Mouse (Mus musculus) intestine, embryonic 16.5 days (tissue): ENCODE measurements around the gene Pes1. TPM values are rescaled to one million over a fixed set of nuclear protein-coding genes. Genes with fewer than 3 reads are reported as not detected.

ENCODE experiments used
- ATAC-seq: fragments of 200-750 bp; cut with Nextera tagmentation; 2 replicates; pipeline ENCODE4 v1.8.0; 2017; ENCODE audit warnings: moderate TSS enrichment, moderate library complexity
- H3K27ac ChIP-seq: fragments of 300-500 bp; sonication (generic); 2 replicates; pipeline ENCODE4 v1.5.1; 2014; ENCODE audit warnings: mild to moderate bottlenecking, low read length
- H3K27me3 ChIP-seq: fragments of 300-500 bp; sonication (generic); replicated peaks from 2 replicates; pipeline ENCODE4 v1.6.1; 2014; ENCODE audit warnings: low read length, control low read depth, mixed read lengths; ENCODE audit not compliant: control insufficient read depth, insufficient read depth
- H3K36me3 ChIP-seq: fragments of 300-500 bp; sonication (generic); 2 replicates; pipeline ENCODE4 v1.6.1; 2014; ENCODE audit warnings: low read length, control low read depth; ENCODE audit not compliant: control insufficient read depth, insufficient read depth
- H3K4me1 ChIP-seq: fragments of 300-500 bp; sonication (generic); 2 replicates; pipeline ENCODE4 v1.6.1; 2014; ENCODE audit warnings: low read length, control low read depth, mixed read lengths; ENCODE audit not compliant: control insufficient read depth, insufficient read depth
- H3K4me2 ChIP-seq: fragments of 300-500 bp; sonication (generic); 2 replicates; pipeline ENCODE4 v1.6.1; 2014; ENCODE audit warnings: low read depth, low read length, control low read depth
- H3K4me3 ChIP-seq: fragments of 300-500 bp; sonication (generic); 2 replicates; pipeline ENCODE4 v1.5.1; 2014; ENCODE audit warnings: mild to moderate bottlenecking, low read length
- H3K9ac ChIP-seq: fragments of 300-500 bp; sonication (generic); 2 replicates; pipeline ENCODE4 v1.6.1; 2014; ENCODE audit warnings: low read depth, low read length
- H3K9me3 ChIP-seq: fragments of 300-500 bp; sonication (generic); 2 replicates; pipeline ENCODE4 v1.6.1; 2016; ENCODE audit warnings: low read length, control low read depth; ENCODE audit not compliant: control insufficient read depth
- WGBS: fragments of 180-500 bp; shearing (Covaris S2); extraction: QIAGEN DNeasy Blood & Tissue Kit; methylation state at CpG from one replicate; pipeline ENCODE4 v1.1.7; 2014; 5-methylcytosine and 5-hydroxymethylcytosine counted together
- polyA plus RNA-seq: library from polyadenylated mRNA; unstranded; fragments of >200 nt; fragmentation: Nextera tagmentation; extraction: Ambion mirVana; gene quantifications from 2 replicates; pipeline ENCODE4 v1.2.1, GENCODE M21; 2015

Gene Pes1
- polyA plus RNA-seq, 1 experiment from 2014 or later = 79.4 TPM

DNA sequence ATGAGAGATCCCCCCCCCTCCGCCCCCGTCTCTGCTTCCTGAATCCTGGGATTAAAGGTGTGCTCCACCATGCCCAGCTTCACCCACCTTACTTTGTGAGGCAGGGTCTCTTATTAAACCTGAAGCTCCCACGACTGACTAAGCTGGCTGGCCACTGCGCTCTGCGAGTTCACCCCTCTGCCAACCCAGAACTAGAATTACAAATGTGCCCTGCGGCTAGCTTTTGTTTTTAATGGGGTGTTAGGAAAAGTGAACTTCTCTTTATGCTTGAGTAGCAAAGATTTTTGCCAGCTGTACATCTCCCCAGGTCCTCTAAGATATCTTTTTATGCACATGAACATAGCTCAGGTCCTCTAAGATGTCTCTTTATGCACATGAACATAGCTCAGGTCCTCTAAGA is 30.1 kb downstream of the Pes1 start:
- Histone ChIP-seq H3K4me3 (no peak overlapping the region), H3K4me2 (no peak overlapping the region), H3K27me3 (peaks cover 11% of the 10 kb centered on the region), H3K9ac (no peak overlapping the region), H3K27ac (no peak overlapping the region), H3K9me3 (no peaks in the 10 kb centered on the region), H3K4me1 (no peaks in the 10 kb centered on the region; the same call in 1 of the 2 replicates), H3K36me3 (peaks cover 7% of the 10 kb centered on the region; the same call in 1 of the 2 replicates)
- WGBS = 88% methylated on average over 6 of the region's 6 CpGs
- no peak for ATAC-seq

GRCm38 (mm10) chr11:3995511-3995910 is 31.7 kb downstream of the Pes1 start:
- peaks cover 7% of the 10 kb centered on the region; the same call in 1 of the 2 replicates for H3K36me3 ChIP-seq
- no peak overlapping the region for H3K4me3 ChIP-seq
- no peak overlapping the region for H3K27ac ChIP-seq
- no peak overlapping the region for H3K9ac ChIP-seq
- no peaks in the 10 kb centered on the region for H3K4me1 ChIP-seq
- WGBS = 79% methylated on average over 5 of the region's 5 CpGs
- H3K9me3 ChIP-seq = no peaks in the 10 kb centered on the region
- no peak for ATAC-seq
- peaks cover 12% of the 10 kb centered on the region for H3K27me3 ChIP-seq
- H3K4me2 ChIP-seq = no peak overlapping the region

DNA sequence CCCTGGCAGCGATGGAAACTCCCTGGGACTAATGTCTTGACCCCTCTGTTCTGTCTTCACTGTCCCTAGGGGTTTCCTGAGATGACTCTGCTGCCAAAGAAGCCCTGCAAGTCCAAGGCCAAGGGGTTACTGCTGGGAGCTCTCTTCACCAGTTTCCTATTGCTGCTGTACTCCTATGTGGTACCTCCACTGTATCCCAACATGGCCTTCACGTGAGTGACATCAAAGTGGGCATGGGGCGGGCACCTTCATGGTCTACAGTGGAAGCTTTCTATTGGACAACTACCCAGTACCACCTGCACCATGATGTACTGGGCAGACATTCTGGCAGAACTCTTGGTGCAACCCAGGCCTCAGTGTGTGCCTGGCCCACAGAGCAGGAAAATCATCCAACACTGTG is 33.1 kb downstream of the Pes1 start:
- Histone ChIP-seq H3K9ac (no peak overlapping the region), H3K4me3 (no peak overlapping the region), H3K4me2 (no peak overlapping the region), H3K27ac (no peak overlapping the region), H3K4me1 (no peaks in the 10 kb centered on the region), H3K9me3 (no peaks in the 10 kb centered on the region), H3K27me3 (peaks cover 12% of the 10 kb centered on the region), H3K36me3 (peaks cover 7% of the 10 kb centered on the region; the same call in 1 of the 2 replicates)
- WGBS = 87% methylated on average over 3 of the region's 3 CpGs
- ATAC-seq = no peak

DNA sequence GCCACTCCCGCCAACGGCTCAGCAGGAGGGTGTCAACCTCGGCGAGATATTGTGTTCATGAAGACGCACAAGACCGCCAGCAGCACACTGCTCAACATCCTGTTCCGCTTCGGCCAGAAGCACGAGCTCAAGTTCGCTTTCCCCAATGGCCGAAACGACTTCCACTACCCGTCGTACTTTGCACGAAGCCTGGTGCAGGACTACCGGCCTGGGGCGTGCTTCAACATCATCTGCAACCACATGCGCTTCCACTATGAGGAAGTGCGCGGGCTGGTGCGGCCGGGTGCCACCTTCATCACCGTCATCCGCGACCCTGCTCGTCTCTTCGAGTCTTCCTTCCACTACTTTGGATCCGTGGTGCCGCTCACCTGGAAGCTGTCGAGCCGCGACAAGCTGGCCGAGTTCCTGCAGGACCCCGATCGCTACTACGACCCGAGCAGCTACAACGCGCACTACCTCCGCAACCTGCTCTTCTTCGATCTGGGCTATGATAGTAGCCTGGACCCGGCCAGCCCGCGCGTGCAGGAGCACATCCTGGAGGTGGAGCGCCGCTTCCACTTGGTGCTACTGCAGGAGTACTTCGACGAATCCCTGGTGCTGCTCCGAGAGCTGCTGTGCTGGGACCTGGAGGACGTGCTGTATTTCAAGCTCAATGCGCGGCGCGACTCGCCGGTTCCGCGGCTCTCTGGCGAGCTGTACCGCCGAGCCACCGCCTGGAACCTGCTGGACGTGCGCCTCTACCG is 34.4 kb downstream of the Pes1 start:
- Histone ChIP-seq H3K9ac (0 out of 2 replicates have a peak overlapping the region, but pooled peaks have one; percentile 4), H3K36me3 (peaks cover 7% of the 10 kb centered on the region; the same call in 1 of the 2 replicates), H3K27ac (no peak overlapping the region), H3K4me1 (no peaks in the 10 kb centered on the region), H3K9me3 (no peaks in the 10 kb centered on the region), H3K4me3 (peak overlapping the region; percentile 33), H3K27me3 (peaks cover 12% of the 10 kb centered on the region), H3K4me2 (peak overlapping the region; percentile 40)
- no peak for ATAC-seq
- 18% methylated on average over 66 of the region's 66 CpGs for whole genome bisulfite sequencing

DNA sequence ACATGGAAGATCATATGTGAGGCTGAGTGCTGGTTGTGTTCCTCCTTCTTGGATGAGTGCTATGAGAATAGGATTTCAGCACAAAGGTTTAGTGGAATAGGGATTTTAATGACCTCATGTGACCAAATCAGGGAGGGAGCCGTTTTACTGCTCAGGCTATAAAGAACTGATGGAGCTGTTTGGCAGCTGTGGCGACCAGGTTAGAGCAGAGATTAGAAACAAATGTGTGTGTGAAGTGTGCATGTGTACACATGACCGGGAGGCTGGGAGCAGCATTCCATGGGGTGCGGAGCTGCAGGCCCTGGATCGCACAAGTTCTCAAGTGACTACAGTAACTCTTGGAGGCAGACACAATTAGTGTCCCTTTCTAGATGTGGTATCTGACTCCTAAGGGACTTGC is 35.8 kb downstream of the Pes1 start:
- H3K9me3 ChIP-seq = no peaks in the 10 kb centered on the region
- H3K27ac ChIP-seq = no peak overlapping the region
- H3K4me2 ChIP-seq = no peak overlapping the region
- no peak overlapping the region for H3K4me3 ChIP-seq
- H3K4me1 ChIP-seq = no peaks in the 10 kb centered on the region
- peak; percentile 81 for ATAC-seq
- H3K9ac ChIP-seq = no peak overlapping the region
- H3K36me3 ChIP-seq = peaks cover 7% of the 10 kb centered on the region; the same call in 1 of the 2 replicates
- WGBS = 52% methylated on average over 5 of the region's 5 CpGs
- H3K27me3 ChIP-seq = peaks cover 12% of the 10 kb centered on the region

GRCm38 (mm10) chr11:4001603-4002002 is 37.8 kb downstream of the Pes1 start:
- H3K27ac ChIP-seq = no peak overlapping the region
- no peaks in the 10 kb centered on the region for H3K4me1 ChIP-seq
- H3K9ac ChIP-seq = no peak overlapping the region
- H3K36me3 ChIP-seq = peaks cover 7% of the 10 kb centered on the region; the same call in 1 of the 2 replicates
- no peaks in the 10 kb centered on the region for H3K9me3 ChIP-seq
- WGBS = 12% methylated on average over 5 of the region's 5 CpGs
- no peak; the same call in 1 of the 2 replicates for ATAC-seq
- H3K4me3 ChIP-seq = no peak overlapping the region
- H3K4me2 ChIP-seq = no peak overlapping the region
- peaks cover 12% of the 10 kb centered on the region for H3K27me3 ChIP-seq

DNA sequence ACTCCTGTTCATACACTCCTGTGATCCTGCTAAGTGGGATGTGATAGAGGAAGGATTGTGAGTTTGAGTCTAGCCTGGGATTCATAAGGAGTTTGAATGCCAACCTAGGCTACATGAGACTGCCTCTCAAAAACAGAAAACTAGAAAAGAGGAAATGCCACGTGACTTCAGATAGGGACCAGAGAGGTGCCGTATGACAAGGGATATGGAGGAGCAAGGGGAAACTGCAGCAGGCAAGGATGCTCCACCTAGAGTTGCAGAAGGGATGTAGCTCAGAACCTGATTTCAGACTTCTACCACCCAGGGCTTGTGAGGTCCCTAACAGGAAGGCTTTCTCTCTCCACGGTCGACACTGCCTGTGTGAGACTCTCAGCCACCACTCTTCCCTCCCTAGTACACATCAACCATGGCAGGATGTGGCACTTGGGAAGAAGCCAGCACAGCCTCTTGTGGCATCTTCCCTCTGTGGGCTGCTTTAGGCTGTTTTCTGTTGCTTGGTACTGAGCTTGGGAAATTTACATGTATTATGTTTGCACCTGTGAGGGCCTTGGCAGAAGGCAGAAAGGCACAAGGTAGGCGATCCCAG is 41.5 kb downstream of the Pes1 start:
- H3K27me3 ChIP-seq = no peaks in the 10 kb centered on the region
- H3K4me3 ChIP-seq = no peak overlapping the region
- no peak overlapping the region for H3K27ac ChIP-seq
- no peaks in the 10 kb centered on the region for H3K4me1 ChIP-seq
- ATAC-seq = no peak
- no peaks in the 10 kb centered on the region for H3K9me3 ChIP-seq
- H3K36me3 ChIP-seq = no peaks in the 10 kb centered on the region
- no peak overlapping the region for H3K4me2 ChIP-seq
- 62% methylated on average over 5 of the region's 5 CpGs for WGBS
- H3K9ac ChIP-seq = no peak overlapping the region

- WGBS = 84% methylated on average over 3 of the region's 3 CpGs
- Histone ChIP-seq H3K9me3 (no peaks in the 10 kb centered on the region), H3K27me3 (no peaks in the 10 kb centered on the region), H3K4me2 (no peak overlapping the region), H3K4me3 (no peak overlapping the region), H3K9ac (no peak overlapping the region), H3K4me1 (no peaks in the 10 kb centered on the region), H3K27ac (no peak overlapping the region), H3K36me3 (no peaks in the 10 kb centered on the region)
- ATAC-seq = no peak
These were observed 42.7 kb downstream of the Pes1 start for GRCm38 (mm10) chr11:4006462-4006861.

DNA sequence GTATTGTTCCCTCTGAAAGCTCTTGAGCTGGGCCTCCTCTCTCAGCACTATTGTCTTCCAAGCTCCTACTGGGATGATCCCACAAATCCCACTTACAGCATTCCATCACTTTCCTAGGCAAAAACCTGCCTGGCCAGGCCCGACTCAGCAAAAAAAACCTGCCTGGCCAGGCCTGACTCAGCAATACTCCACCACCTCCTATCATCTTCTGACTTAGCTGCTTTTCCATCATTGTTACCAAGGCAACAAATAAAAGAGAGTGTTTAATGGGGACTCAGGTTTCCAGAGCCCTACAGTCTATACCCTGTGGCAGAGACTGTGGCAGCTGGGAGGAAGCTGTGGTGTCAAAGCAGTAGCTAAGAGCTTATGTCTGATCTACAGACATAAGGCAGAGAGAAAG is 48.8 kb downstream of the Pes1 start:
- Histone ChIP-seq H3K4me1 (no peaks in the 10 kb centered on the region), H3K4me2 (no peak overlapping the region), H3K9ac (no peak overlapping the region), H3K9me3 (no peaks in the 10 kb centered on the region), H3K27ac (no peak overlapping the region), H3K4me3 (no peak overlapping the region), H3K27me3 (no peaks in the 10 kb centered on the region), H3K36me3 (no peaks in the 10 kb centered on the region)
- 73% methylated on average over 1 of the region's 1 CpGs for WGBS
- no peak for ATAC-seq
